Mouse (Mus musculus) hindbrain, embryonic 11.5 days (tissue): ENCODE data around the gene Gpn3. TPM values are rescaled to one million over a fixed set of nuclear protein-coding genes. Genes with fewer than 3 reads are reported as not detected.
A peak's percentile ranks its signal among the peaks of the same experiment; 100 is the strongest.

Experiments used
- ATAC-seq: fragments of 200-750 bp; cut with Nextera tagmentation; 2 replicates; pipeline ENCODE4 v1.8.0; 2017; ENCODE audit warnings: mild to moderate bottlenecking, moderate TSS enrichment, moderate library complexity; ENCODE audit not compliant: low FRiP score
- DNase-seq: peaks from one replicate; pipeline ENCODE4 v3.0.0-alpha.2; 2015; ENCODE audit warnings: low spot score
- H3K27ac ChIP-seq: fragments of 300-500 bp; sonication (generic); 2 replicates; pipeline ENCODE4 v1.5.1; 2014; ENCODE audit warnings: mild to moderate bottlenecking, low read depth, low read length
- H3K27me3 ChIP-seq: fragments of 300-500 bp; sonication (generic); 2 replicates; pipeline ENCODE4 v1.6.1; 2014; ENCODE audit warnings: mild to moderate bottlenecking, low read length, moderate library complexity, mixed read lengths; ENCODE audit not compliant: control insufficient read depth, insufficient read depth
- H3K36me3 ChIP-seq: fragments of 300-500 bp; sonication (generic); 2 replicates; pipeline ENCODE4 v1.6.1; 2014; ENCODE audit warnings: mild to moderate bottlenecking, low read length, moderate library complexity, mixed read lengths; ENCODE audit not compliant: control insufficient read depth, insufficient read depth
- H3K4me1 ChIP-seq: fragments of 300-500 bp; sonication (generic); replicated peaks from 2 replicates; pipeline ENCODE4 v1.6.1; 2014; ENCODE audit warnings: low read length, mixed read lengths; ENCODE audit not compliant: control insufficient read depth, insufficient read depth
- H3K4me2 ChIP-seq: fragments of 300-500 bp; sonication (generic); replicated peaks from 2 replicates; pipeline ENCODE4 v1.6.1; 2014; ENCODE audit warnings: mild to moderate bottlenecking, low read depth, low read length
- H3K4me3 ChIP-seq: fragments of 300-500 bp; sonication (generic); 2 replicates; pipeline ENCODE4 v1.5.1; 2014; ENCODE audit warnings: low read depth, low read length
- H3K9ac ChIP-seq: fragments of 300-500 bp; sonication (generic); 2 replicates; pipeline ENCODE4 v1.6.1; 2014; ENCODE audit warnings: low read depth, low read length
- H3K9me3 ChIP-seq: fragments of 300-500 bp; sonication (generic); 2 replicates; pipeline ENCODE4 v1.6.1; 2016; ENCODE audit warnings: low read length; ENCODE audit not compliant: control insufficient read depth
- WGBS: fragments of 180-500 bp; shearing (Covaris S2); extraction: QIAGEN DNeasy Blood & Tissue Kit; methylation state at CpG from one replicate; pipeline ENCODE4 v1.1.7; 2014; 5-methylcytosine and 5-hydroxymethylcytosine counted together
- polyA plus RNA-seq: library from polyadenylated mRNA; unstranded; fragments of >200 nt; fragmentation: Nextera tagmentation; extraction: Ambion mirVana; gene quantifications from 2 replicates; pipeline ENCODE4 v1.2.1, GENCODE M21; 2014

The Gpn3 gene
- polyA plus RNA-seq, 1 experiment from 2014 or later, result 63.5 TPM

- DNase-seq (no peak), ATAC-seq (no peak)
- Histone ChIP-seq H3K9ac (no peak overlapping the region), H3K27me3 (no peaks in the 10 kb centered on the region), H3K27ac (no peak overlapping the region), H3K4me1 (no peaks in the 10 kb centered on the region), H3K4me2 (no peak overlapping the region), H3K9me3 (no peaks in the 10 kb centered on the region), H3K36me3 (no peaks in the 10 kb centered on the region), H3K4me3 (no peak overlapping the region)
- whole genome bisulfite sequencing, result 76% methylated on average over 1 of the region's 1 CpGs
Measured at GRCm38 (mm10) chr5:122342874-122343273, 28.8 kb upstream of the Gpn3 start.

DNA sequence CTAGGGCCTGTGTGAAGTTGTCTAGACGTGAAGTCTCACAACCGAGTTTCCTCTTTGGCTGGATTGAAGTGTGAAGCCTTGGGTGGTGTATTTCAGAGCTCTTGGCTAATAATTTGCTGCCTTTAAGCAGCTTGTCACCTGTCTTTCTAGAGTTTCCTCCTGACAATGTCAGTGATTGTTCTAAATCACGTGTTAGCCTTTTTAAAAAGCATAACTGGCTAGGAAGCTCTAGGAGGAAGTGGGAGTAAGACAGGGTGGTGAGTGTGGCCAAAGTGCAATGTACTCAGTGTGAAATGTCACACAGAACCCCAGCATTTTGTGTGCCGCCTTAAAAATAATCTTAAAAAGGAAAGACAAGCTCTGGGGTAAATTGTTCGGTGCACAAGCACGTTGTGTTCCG is 27.9 kb upstream of the Gpn3 start:
- H3K9me3 ChIP-seq, result no peaks in the 10 kb centered on the region
- H3K36me3 ChIP-seq, result no peaks in the 10 kb centered on the region
- ATAC-seq, result no peak
- H3K27me3 ChIP-seq, result no peaks in the 10 kb centered on the region
- no peak overlapping the region for H3K4me2 ChIP-seq
- no peak overlapping the region for H3K4me3 ChIP-seq
- H3K9ac ChIP-seq, result no peak overlapping the region
- WGBS, result 64% methylated on average over 7 of the region's 7 CpGs
- no peaks in the 10 kb centered on the region for H3K4me1 ChIP-seq
- H3K27ac ChIP-seq, result no peak overlapping the region
- DNase-seq, result no peak

GRCm38 (mm10) chr5:122344260-122344659 is 27.4 kb upstream of the Gpn3 start:
- no peak overlapping the region for H3K4me3 ChIP-seq
- H3K4me1 ChIP-seq, result no peaks in the 10 kb centered on the region
- no peak overlapping the region for H3K27ac ChIP-seq
- no peaks in the 10 kb centered on the region for H3K27me3 ChIP-seq
- H3K9me3 ChIP-seq, result no peaks in the 10 kb centered on the region
- ATAC-seq, result no peak
- 7% methylated on average over 5 of the region's 5 CpGs for WGBS
- no peak overlapping the region for H3K9ac ChIP-seq
- H3K4me2 ChIP-seq, result no peak overlapping the region
- no peaks in the 10 kb centered on the region for H3K36me3 ChIP-seq
- DNase-seq, result peak; percentile 87

GRCm38 (mm10) chr5:122345777-122346176 is 25.9 kb upstream of the Gpn3 start:
- ATAC-seq (no peak), DNase-seq (no peak)
- Histone ChIP-seq H3K27me3 (no peaks in the 10 kb centered on the region), H3K27ac (no peak overlapping the region), H3K4me2 (no peak overlapping the region), H3K4me3 (no peak overlapping the region), H3K4me1 (no peaks in the 10 kb centered on the region), H3K9me3 (no peaks in the 10 kb centered on the region), H3K9ac (no peak overlapping the region), H3K36me3 (no peaks in the 10 kb centered on the region)
- 81% methylated on average over 4 of the region's 4 CpGs for WGBS

DNA sequence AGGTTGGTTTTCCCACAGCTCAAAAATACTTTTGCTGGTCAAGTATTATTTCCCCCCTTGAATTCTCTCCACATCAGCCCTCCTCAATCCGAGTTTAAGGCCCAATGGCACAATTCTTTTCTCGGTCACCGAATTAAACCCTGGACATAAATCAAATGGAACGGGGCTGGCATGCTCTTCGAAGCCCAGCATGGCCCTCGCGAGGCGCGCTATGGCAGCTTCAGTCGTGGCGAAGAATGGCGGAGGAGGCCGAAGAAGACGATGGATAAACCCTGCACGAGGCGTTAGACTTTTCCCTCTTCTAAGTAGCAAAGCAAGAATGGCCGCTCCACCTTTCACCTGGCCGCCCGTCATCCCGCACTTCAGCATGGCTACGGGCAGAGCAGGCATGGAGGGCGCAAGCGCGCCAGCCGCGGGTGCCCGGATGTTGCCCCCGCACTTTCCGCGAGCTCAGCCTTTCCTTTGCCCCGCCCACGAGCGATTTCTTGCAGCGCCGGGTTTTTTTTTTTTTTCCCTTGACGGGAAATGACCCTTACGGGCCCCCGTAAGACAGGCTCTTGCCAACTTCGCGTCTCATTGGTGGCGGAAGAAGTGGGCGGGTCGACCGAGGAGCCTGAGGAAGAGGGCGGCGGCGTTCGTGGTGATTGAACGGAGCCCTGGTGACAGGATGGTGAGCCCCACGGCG is 17.7 kb upstream of the Gpn3 start, which contains the start of the genes Rad9b and Vps29:
Gene Rad9b, minus strand, starts transcription at position 427 of the 685 bp plus-strand sequence.
Gene Vps29, plus strand, starts transcription at position 563 of the 685 bp plus-strand sequence.
- H3K27ac ChIP-seq, result peak within 1 kb of the TSS; percentile 72
- H3K4me1 ChIP-seq, result no peaks in the 10 kb centered on the region
- no peaks in the 10 kb centered on the region for H3K9me3 ChIP-seq
- H3K4me3 ChIP-seq, result peak within 1 kb of the TSS; percentile 72
- H3K4me2 ChIP-seq, result peak within 1 kb of the TSS; percentile 76
- H3K27me3 ChIP-seq, result no peaks in the 10 kb centered on the region
- DNase-seq (peak; percentile 100), ATAC-seq (peak; percentile 90)
- peak within 1 kb of the TSS; percentile 85 for H3K9ac ChIP-seq
- WGBS, result 3% methylated on average over 50 of the region's 51 CpGs
- H3K36me3 ChIP-seq, result no peaks in the 10 kb centered on the region

DNA sequence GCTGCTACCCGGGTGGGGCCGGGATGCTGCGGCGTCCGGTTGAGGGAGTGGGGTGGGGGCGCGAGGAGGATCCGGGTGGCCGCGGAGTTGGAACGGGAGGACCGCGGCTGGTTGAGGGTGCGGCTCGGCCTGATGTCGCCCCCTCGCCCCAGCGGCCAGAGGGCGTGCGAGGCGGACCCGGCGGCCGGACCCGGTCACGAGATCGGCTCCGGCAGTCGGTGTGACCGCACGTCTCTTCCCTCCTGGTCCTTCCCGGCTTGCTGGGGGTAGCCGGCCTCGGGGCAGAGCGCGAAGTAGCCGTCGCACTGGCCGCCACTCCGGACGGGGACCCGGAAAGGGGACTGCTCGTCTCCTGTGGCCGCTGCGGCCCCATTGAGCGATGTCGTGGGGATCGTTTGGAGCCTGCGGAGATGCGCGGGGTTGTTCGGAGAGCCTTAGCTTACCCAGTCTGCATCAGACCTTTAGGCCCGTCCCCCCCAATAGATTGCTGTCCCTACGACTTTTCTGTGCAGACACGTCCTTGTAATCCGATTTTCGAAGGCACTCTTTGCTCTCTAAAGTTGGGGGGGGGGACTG is 17.1 kb upstream of the Gpn3 start:
- H3K36me3 ChIP-seq, result no peaks in the 10 kb centered on the region
- H3K4me2 ChIP-seq, result peak overlapping the region; percentile 76
- H3K9ac ChIP-seq, result peak overlapping the region; percentile 85
- peak overlapping the region; percentile 72 for H3K27ac ChIP-seq
- no peak; the same call in 1 of the 2 replicates for ATAC-seq
- peak overlapping the region; percentile 72 for H3K4me3 ChIP-seq
- no peak for DNase-seq
- WGBS, result under 1% methylated on average over 56 of the region's 57 CpGs
- H3K27me3 ChIP-seq, result no peaks in the 10 kb centered on the region
- H3K9me3 ChIP-seq, result no peaks in the 10 kb centered on the region
- H3K4me1 ChIP-seq, result no peaks in the 10 kb centered on the region

DNA sequence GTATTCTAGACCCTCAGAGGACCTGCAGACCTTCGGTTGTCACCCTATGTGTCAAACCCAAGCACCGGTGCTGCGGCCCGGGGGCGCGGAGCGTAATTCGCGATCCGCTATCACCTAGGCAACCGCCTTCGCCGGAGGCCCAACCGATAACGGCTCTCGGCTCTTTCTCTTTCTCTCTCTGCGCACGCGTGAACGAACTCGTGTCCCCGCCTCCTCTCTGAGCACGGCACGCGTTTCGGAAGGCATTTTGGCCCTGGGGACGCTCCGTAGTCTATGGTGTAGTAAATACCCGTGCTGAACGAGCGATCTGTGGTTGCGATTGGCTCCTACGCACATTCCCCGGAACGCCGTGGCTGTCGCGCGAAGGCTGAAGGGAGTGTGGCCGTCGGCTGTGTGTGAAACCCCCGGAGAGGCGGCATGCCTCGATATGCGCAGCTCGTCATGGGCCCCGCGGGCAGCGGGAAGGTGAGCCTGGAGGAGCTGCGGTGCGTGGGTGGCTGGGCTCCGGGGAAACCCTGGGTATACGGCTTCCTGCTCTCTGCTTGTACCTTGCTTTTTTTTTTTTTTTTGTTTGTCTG is 605 bp downstream of the Gpn3 start, which contains the start of gene Fam216a:
Gene Fam216a, minus strand, starts transcription at position 173 of the 578 bp plus-strand sequence.
- Histone ChIP-seq H3K4me1 (no peaks in the 10 kb centered on the region; the same call in 1 of the 2 replicates), H3K27me3 (no peaks in the 10 kb centered on the region), H3K36me3 (peaks cover 6% of the 10 kb centered on the region; the same call in 1 of the 2 replicates), H3K27ac (peak within 1 kb of the TSS; percentile 95), H3K9ac (peak within 1 kb of the TSS; percentile 68), H3K4me3 (peak within 1 kb of the TSS; percentile 70), H3K9me3 (no peaks in the 10 kb centered on the region), H3K4me2 (peak within 1 kb of the TSS; percentile 56)
- peak; percentile 100 for DNase-seq
- under 1% methylated on average over 53 of the region's 53 CpGs for WGBS
- ATAC-seq, result peak; percentile 93

GRCm38 (mm10) chr5:122372878-122373277 is 1.2 kb downstream of the Gpn3 start:
- DNase-seq, result no peak
- WGBS, result 7% methylated on average over 5 of the region's 5 CpGs

More at GRCm38 (mm10) chr5:122372878-122373277, 1.2 kb downstream of the Gpn3 start:
- Histone ChIP-seq H3K4me2 (peak overlapping the region; percentile 56), H3K4me1 (no peaks in the 10 kb centered on the region; the same call in 1 of the 2 replicates), H3K9me3 (no peaks in the 10 kb centered on the region), H3K9ac (peak overlapping the region; percentile 68), H3K27me3 (no peaks in the 10 kb centered on the region), H3K4me3 (peak overlapping the region; percentile 70), H3K27ac (peak overlapping the region; percentile 95), H3K36me3 (peaks cover 4% of the 10 kb centered on the region; the same call in 1 of the 2 replicates)
- ATAC-seq, result no peak; the same call in 1 of the 2 replicates
